Mouse (Mus musculus): ENCODE measurements around the gene Olfr1008. TPM values are rescaled to one million over a fixed set of nuclear protein-coding genes. Genes with fewer than 3 reads are reported as not detected.
"Not testable (repeated sequence)": the region's sequence is repeated elsewhere in the genome, so short reads cannot be mapped to it uniquely, and the experiment has no call there.

Olfr1008 gene
- polyA plus RNA-seq (2016; fragmentation: Nextera tagmentation; extraction: Ambion mirVana): not detected in 2 replicates

DNA sequence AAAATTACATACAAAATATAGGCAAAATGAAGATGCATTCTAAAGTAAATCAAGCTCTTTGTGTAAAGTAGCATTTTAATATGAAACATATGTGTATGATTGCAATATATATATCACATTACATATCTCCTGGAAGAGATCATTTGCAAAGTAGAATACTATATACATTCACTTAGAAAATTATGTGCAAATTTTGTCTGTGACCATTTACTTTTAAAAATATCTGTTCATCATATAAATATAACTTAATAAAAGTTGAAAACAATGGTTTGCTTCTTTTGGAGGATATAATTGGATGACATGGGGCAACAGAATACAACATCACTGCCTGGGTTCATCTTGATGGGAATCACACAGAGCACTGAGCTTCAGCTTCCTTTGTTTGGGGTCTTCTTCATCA, at the start of gene Olfr1008:
Gene Olfr1008, plus strand, starts transcription at position 301 of the 400 bp plus-strand sequence.
- H3K4me3 ChIP-seq (replicated peaks): no peak within 1 kb of the TSS
- H3K9ac ChIP-seq: no peak within 1 kb of the TSS
- no peaks in the 10 kb centered on the region for H3K4me1 ChIP-seq
- no peak for ATAC-seq (ENCODE audit: low FRiP score)
- H3K27me3 ChIP-seq: no peaks in the 10 kb centered on the region
- no peaks in the 10 kb centered on the region for H3K9me3 ChIP-seq
- H3K4me2 ChIP-seq: no peak within 1 kb of the TSS
- no peaks in the 10 kb centered on the region for H3K36me3 ChIP-seq (replicated peaks)
- H3K27ac ChIP-seq: no peak within 1 kb of the TSS

GRCm38 (mm10) chr2:85650604-85651003, 38.6 kb upstream of the Olfr1008 start, which contains the start of gene Olfr1002:
TSS of gene Olfr1002 (minus strand) at chr2:85650704.
- no peak within 1 kb of the TSS for H3K4me2 ChIP-seq
- H3K9ac ChIP-seq: no peak within 1 kb of the TSS
- H3K9me3 ChIP-seq: no peaks in the 10 kb centered on the region
- H3K36me3 ChIP-seq (replicated peaks): no peaks in the 10 kb centered on the region
- no peak within 1 kb of the TSS for H3K4me3 ChIP-seq (replicated peaks)
- no peak within 1 kb of the TSS for H3K27ac ChIP-seq
- H3K4me1 ChIP-seq: no peaks in the 10 kb centered on the region
- ATAC-seq (ENCODE audit: low FRiP score): no peak
- H3K27me3 ChIP-seq: no peaks in the 10 kb centered on the region
- WGBS: 90% methylated on average over 1 of the region's 1 CpGs

GRCm38 (mm10) chr2:85664355-85664754, 24.9 kb upstream of the Olfr1008 start, which contains the start of gene Olfr154:
TSS of gene Olfr154 (minus strand) at chr2:85664455.
- H3K9ac ChIP-seq; H3K4me3 ChIP-seq (replicated peaks); H3K27me3 ChIP-seq; H3K36me3 ChIP-seq (replicated peaks); H3K27ac ChIP-seq; H3K4me1 ChIP-seq; ATAC-seq (ENCODE audit: low FRiP score); H3K4me2 ChIP-seq; H3K9me3 ChIP-seq: not testable (repeated sequence)

- Histone ChIP-seq H3K4me2 (no peak within 1 kb of the TSS), H3K9ac (no peak within 1 kb of the TSS), H3K4me1 (no peaks in the 10 kb centered on the region), H3K27me3 (no peaks in the 10 kb centered on the region), H3K27ac (no peak within 1 kb of the TSS), H3K9me3 (no peaks in the 10 kb centered on the region), H3K4me3 (replicated peaks) (no peak within 1 kb of the TSS), H3K36me3 (replicated peaks) (no peaks in the 10 kb centered on the region)
- ATAC-seq (ENCODE audit: low FRiP score): no peak
Measured at GRCm38 (mm10) chr2:85678667-85679066, 10.6 kb upstream of the Olfr1008 start, which contains the start of gene Olfr1006. TSS of gene Olfr1006 (minus strand) at chr2:85678767.

DNA sequence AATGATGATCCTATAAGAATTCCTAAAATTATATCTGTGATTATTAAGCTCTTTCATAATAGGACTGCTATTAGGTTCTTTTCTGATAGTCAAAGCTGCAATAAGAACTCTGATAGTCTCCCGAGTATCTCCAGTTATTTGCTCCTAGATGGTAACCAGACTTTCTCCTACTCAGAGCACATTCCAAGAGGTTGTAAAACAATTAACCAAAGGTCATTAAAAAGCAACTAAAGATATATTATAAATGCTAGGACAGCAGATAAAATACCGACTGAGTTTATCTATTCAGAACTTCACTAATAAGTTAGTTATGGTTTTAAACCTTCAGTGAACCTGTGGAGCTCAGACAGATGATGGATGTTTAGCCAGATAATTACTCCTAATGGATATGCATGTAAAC, 21.4 kb downstream of the Olfr1008 start:
- 82% methylated on average over 2 of the region's 2 CpGs for WGBS
- H3K36me3 ChIP-seq (replicated peaks); H3K4me1 ChIP-seq; H3K27me3 ChIP-seq; H3K9ac ChIP-seq; H3K9me3 ChIP-seq; ATAC-seq (ENCODE audit: low FRiP score); H3K4me2 ChIP-seq; H3K27ac ChIP-seq; H3K4me3 ChIP-seq (replicated peaks): not testable (repeated sequence)

DNA sequence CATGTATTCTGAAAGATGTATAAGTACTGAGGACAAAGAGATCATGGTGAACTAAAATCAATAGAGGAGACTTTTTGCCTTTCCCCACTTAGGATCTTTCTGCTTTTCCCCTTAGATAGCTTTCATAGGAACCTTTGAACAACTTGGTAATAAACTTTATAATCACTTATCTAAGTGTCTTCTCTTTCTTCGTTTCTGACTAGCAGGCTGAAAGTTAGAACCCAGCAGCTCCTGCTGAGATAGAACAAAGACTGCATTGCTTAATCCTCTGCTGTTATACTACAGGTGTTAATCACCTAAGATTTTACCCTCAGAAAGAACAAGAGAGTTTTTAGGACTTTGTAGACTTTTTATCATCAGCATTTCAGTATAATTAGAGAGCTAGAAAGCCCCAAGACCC, 21.9 kb downstream of the Olfr1008 start:
- WGBS: 26% methylated on average over 1 of the region's 1 CpGs
- Histone ChIP-seq H3K4me2 (no peak overlapping the region), H3K9ac (no peak overlapping the region), H3K27ac (no peak overlapping the region), H3K4me1 (no peaks in the 10 kb centered on the region), H3K4me3 (replicated peaks) (no peak overlapping the region), H3K27me3 (no peaks in the 10 kb centered on the region), H3K36me3 (replicated peaks) (no peaks in the 10 kb centered on the region), H3K9me3 (0 out of 2 replicates have a peak, but pooled peaks cover 3% of the 10 kb centered on the region)
- ATAC-seq (ENCODE audit: low FRiP score): no peak

DNA sequence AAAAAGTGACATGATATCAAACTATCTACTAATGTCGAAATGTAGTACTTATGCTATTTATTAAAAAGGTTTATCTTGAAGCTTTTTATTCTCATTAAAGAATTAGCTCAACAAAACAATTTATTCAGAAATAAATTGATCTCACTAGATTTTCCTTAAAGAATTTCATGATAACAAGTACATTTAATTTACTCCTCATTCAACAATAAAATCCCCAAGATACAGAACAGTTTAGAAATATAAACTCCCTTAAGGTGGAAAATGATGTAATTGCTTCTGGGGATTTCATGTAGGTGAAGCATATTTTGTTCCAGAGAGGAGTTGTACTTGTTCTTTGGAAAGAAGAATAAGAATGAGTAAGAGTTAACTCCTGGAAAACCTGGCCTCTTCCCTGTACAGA, 25.9 kb downstream of the Olfr1008 start, which contains the start of gene Olfr1009:
Gene Olfr1009, plus strand, starts transcription at position 301 of the 400 bp plus-strand sequence.
- Histone ChIP-seq H3K9ac (no peak within 1 kb of the TSS), H3K36me3 (replicated peaks) (no peaks in the 10 kb centered on the region), H3K4me3 (replicated peaks) (no peak within 1 kb of the TSS), H3K27me3 (no peaks in the 10 kb centered on the region), H3K4me2 (no peak within 1 kb of the TSS), H3K27ac (no peak within 1 kb of the TSS), H3K9me3 (no peaks in the 10 kb centered on the region), H3K4me1 (no peaks in the 10 kb centered on the region)
- WGBS: 79% methylated on average over 1 of the region's 1 CpGs
- no peak for ATAC-seq (ENCODE audit: low FRiP score)

DNA sequence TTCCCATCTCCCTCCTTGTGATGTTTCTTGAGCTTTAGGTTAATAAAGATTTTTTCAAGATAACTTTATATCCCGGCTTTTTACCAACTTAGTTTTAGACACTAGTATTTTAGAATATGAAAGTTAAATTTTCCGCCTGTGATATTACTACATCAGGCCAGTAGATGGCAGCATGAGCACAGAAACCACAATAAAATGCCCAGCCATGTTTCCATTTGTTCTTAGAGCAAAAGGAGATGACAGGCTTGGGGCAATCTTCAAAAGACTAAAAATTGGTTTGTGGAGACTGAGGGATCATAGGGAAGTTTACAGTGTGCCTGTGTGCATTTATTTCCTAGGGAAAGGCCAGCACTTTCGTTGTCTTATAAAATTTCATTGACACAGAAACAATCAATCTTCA, 36.6 kb downstream of the Olfr1008 start:
- no peaks in the 10 kb centered on the region for H3K27me3 ChIP-seq
- WGBS: 19% methylated on average over 3 of the region's 3 CpGs
- H3K9me3 ChIP-seq: no peaks in the 10 kb centered on the region
- H3K4me2 ChIP-seq: no peak overlapping the region
- no peaks in the 10 kb centered on the region for H3K36me3 ChIP-seq (replicated peaks)
- no peaks in the 10 kb centered on the region for H3K4me1 ChIP-seq
- H3K27ac ChIP-seq: no peak overlapping the region
- 0 out of 2 replicates have a peak, but pooled peaks have one; percentile 36 for ATAC-seq (ENCODE audit: low FRiP score)
- no peak overlapping the region for H3K4me3 ChIP-seq (replicated peaks)
- H3K9ac ChIP-seq: no peak overlapping the region

Other genes starting within 250 kb of the Olfr1008 start
- gene Olfr995, start 245.8 kb upstream of the Olfr1008 start, polyA plus RNA-seq (2016; fragmentation: Nextera tagmentation; extraction: Ambion mirVana): not detected in 2 replicates
- gene 4833423E24Rik, start 170.4 kb upstream of the Olfr1008 start, polyA plus RNA-seq (2016; fragmentation: Nextera tagmentation; extraction: Ambion mirVana): not detected in 2 replicates
- not detected in 2 replicates for gene Olfr996, start 110.2 kb upstream of the Olfr1008 start, polyA plus RNA-seq (2016; fragmentation: Nextera tagmentation; extraction: Ambion mirVana)
- gene Olfr998, start 100.5 kb upstream of the Olfr1008 start, polyA plus RNA-seq (2016; fragmentation: Nextera tagmentation; extraction: Ambion mirVana): not detected in 2 replicates
- gene Olfr1000, start 77.5 kb upstream of the Olfr1008 start, polyA plus RNA-seq (2016; fragmentation: Nextera tagmentation; extraction: Ambion mirVana): not detected in 2 replicates
- not detected in 2 replicates for gene Olfr1002, start 38.7 kb upstream of the Olfr1008 start, polyA plus RNA-seq (2016; fragmentation: Nextera tagmentation; extraction: Ambion mirVana)
- not detected in 2 replicates for gene Olfr154, start 25.0 kb upstream of the Olfr1008 start, polyA plus RNA-seq (2016; fragmentation: Nextera tagmentation; extraction: Ambion mirVana)
- not detected in 2 replicates for gene Olfr1006, start 10.7 kb upstream of the Olfr1008 start, polyA plus RNA-seq (2016; fragmentation: Nextera tagmentation; extraction: Ambion mirVana)
- gene Olfr1009, start 26.0 kb downstream of the Olfr1008 start, polyA plus RNA-seq (2016; fragmentation: Nextera tagmentation; extraction: Ambion mirVana): not detected in 2 replicates
- not detected in 2 replicates for gene Olfr1012, start 73.3 kb downstream of the Olfr1008 start, polyA plus RNA-seq (2016; fragmentation: Nextera tagmentation; extraction: Ambion mirVana)
- not detected in 2 replicates for gene Olfr1013, start 77.7 kb downstream of the Olfr1008 start, polyA plus RNA-seq (2016; fragmentation: Nextera tagmentation; extraction: Ambion mirVana)
- gene Olfr1014, start 83.3 kb downstream of the Olfr1008 start, polyA plus RNA-seq (2016; fragmentation: Nextera tagmentation; extraction: Ambion mirVana): not detected in 2 replicates
- gene Olfr1015, start 92.6 kb downstream of the Olfr1008 start, polyA plus RNA-seq (2016; fragmentation: Nextera tagmentation; extraction: Ambion mirVana): not detected in 2 replicates
- not detected in 2 replicates for gene Olfr1016, start 113.1 kb downstream of the Olfr1008 start, polyA plus RNA-seq (2016; fragmentation: Nextera tagmentation; extraction: Ambion mirVana)
- not detected in 2 replicates for gene Olfr1018, start 129.0 kb downstream of the Olfr1008 start, polyA plus RNA-seq (2016; fragmentation: Nextera tagmentation; extraction: Ambion mirVana)
- gene Olfr1019, start 156.1 kb downstream of the Olfr1008 start, polyA plus RNA-seq (2016; fragmentation: Nextera tagmentation; extraction: Ambion mirVana): not detected in 2 replicates
- gene Olfr1020, start 157.6 kb downstream of the Olfr1008 start, polyA plus RNA-seq (2016; fragmentation: Nextera tagmentation; extraction: Ambion mirVana): not detected in 2 replicates
- gene Olfr1022, start 179.2 kb downstream of the Olfr1008 start, polyA plus RNA-seq (2016; fragmentation: Nextera tagmentation; extraction: Ambion mirVana): not detected in 2 replicates
- gene Olfr1023, start 196.2 kb downstream of the Olfr1008 start, polyA plus RNA-seq (2016; fragmentation: Nextera tagmentation; extraction: Ambion mirVana): not detected in 2 replicates
- not detected in 2 replicates for gene Olfr1024, start 215.6 kb downstream of the Olfr1008 start, polyA plus RNA-seq (2016; fragmentation: Nextera tagmentation; extraction: Ambion mirVana)
- not detected in 2 replicates for gene Olfr1025-ps1, start 225.8 kb downstream of the Olfr1008 start, polyA plus RNA-seq (2016; fragmentation: Nextera tagmentation; extraction: Ambion mirVana)
- not detected in 2 replicates for gene Olfr1026, start 232.1 kb downstream of the Olfr1008 start, polyA plus RNA-seq (2016; fragmentation: Nextera tagmentation; extraction: Ambion mirVana)

All from forebrain, embryonic 12.5 days (tissue).